8 mouse cellular contexts compared by ENCODE assay signal in the genomic region with DNA sequence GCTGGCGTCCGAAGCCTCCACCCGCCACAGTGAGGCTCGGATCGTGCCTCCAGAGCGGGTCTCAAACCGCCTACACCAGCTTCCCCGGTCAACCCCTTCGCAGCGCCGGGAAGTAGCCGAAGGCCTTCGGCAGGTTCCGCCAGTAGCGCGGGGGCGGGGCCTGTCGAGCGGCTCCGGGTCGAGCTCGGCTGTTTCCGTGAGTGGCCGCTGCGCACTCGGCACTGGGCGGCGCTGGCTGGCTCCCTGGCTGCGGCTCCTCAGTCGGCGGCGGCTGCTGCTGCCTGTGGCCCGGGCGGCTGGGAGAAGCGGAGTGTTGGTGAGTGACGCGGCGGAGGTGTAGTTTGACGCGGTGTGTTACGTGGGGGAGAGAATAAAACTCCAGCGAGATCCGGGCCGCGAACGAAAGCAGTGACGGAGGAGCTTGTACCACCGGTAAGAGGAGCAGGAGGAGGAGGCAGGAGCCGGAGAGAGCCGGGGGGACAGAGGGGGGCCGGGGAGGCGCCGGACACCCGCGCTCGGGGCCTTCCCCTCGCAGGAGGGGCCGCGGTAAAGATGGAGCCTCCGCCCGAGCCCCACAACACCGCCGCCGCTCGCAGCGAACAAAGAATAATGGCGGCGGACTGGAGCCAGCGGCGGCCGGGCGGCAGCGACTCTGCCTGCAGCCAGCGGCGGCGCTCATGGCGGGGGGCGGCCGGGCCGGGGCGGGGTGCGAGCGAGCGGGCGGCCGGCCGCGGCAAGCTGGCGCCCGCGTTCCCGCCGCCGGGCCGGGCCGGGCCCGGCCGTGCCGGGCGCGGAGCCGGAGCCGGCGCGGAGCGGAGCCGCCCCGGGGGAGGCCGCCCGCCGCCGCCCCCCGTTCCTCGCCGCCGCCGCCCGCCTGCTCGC. TPM values are rescaled to one million over a fixed set of nuclear protein-coding genes. Genes with fewer than 3 reads are reported as not detected.
DNase-seq lines count a peak whose midpoint lies in the region; ATAC-seq and TF ChIP-seq lines count a peak whose summit lies in the region.

Gene Creb1 (plus strand): TSS at position 57 of the 882 bp plus-strand sequence.

- TF ChIP-seq CTCF in gastrocnemius, adult 2 months (IDR thresholded peaks at IDR 0.05) = no peak
- no peak for TF ChIP-seq CTCF in hindbrain, postnatal 0 days (IDR thresholded peaks at IDR 0.05; ENCODE audit: low read depth)
- no peak for TF ChIP-seq CTCF in left cerebral cortex, adult 2 months (IDR thresholded peaks at IDR 0.05)

- H3K27ac ChIP-seq in gastrocnemius, adult 2 months = peak within 1 kb of the TSS; percentile 99
- H3K27ac ChIP-seq in hindbrain, postnatal 0 days = peak within 1 kb of the TSS; percentile 100
- peak within 1 kb of the TSS; percentile 99 for H3K27ac ChIP-seq in left cerebral cortex, adult 2 months

- peak within 1 kb of the TSS; percentile 85 for H3K4me2 ChIP-seq in hindbrain, postnatal 0 days (ENCODE audit: low read depth, low read length)

- no peaks in the 10 kb centered on the region for H3K36me3 ChIP-seq in hindbrain, postnatal 0 days (ENCODE audit: insufficient read depth, low read length)

- peak within 1 kb of the TSS; percentile 94 for H3K4me3 ChIP-seq in gastrocnemius, adult 2 months
- peak within 1 kb of the TSS; percentile 88 for H3K4me3 ChIP-seq in hindbrain, postnatal 0 days (ENCODE audit: low read length)
- peak within 1 kb of the TSS; percentile 89 for H3K4me3 ChIP-seq in left cerebral cortex, adult 2 months

- H3K9ac ChIP-seq in hindbrain, postnatal 0 days (replicated peaks; ENCODE audit: low read length) = peak within 1 kb of the TSS; percentile 93

- WGBS in hindbrain, postnatal 0 days = under 1% methylated on average over 80 of the region's 119 CpGs

- H3K27me3 ChIP-seq in hindbrain, postnatal 0 days (ENCODE audit: insufficient read depth, low read length) = no peaks in the 10 kb centered on the region

- H3K4me1 ChIP-seq in hindbrain, postnatal 0 days (ENCODE audit: insufficient read depth, low read length) = peaks cover 14% of the 10 kb centered on the region; the same call in 1 of the 2 replicates

- ATAC-seq in common myeloid progenitor, adult 5-6 weeks (replicated peaks; ENCODE audit: low read depth, poor library complexity, severe bottlenecking) = peak; percentile 79
- ATAC-seq in hindbrain, postnatal 0 days = peak; percentile 99
- ATAC-seq in megakaryocyte, adult 5-6 weeks (ENCODE audit: poor library complexity, severe bottlenecking) = peak; percentile 76

- peak; percentile 97 for DNase-seq in ZHBTc4 (ENCODE audit: low read depth, low spot score)
- peak; percentile 99 for DNase-seq in gastrocnemius, adult 2 months
- DNase-seq in hindbrain, postnatal 0 days (ENCODE audit: low spot score) = peak; percentile 99
- peak; percentile 99 to 100 for DNase-seq in left cerebral cortex, adult 2 months (ENCODE audit: extremely low spot score in 1 of 2, low spot score in 2 of 2)
- peak; percentile 98 to 99 for DNase-seq in right cerebral cortex, adult 2 months (ENCODE audit: low spot score in 2 of 2)
- peak; percentile 98 for DNase-seq in urinary bladder, postnatal 14 days (ENCODE audit: low spot score)

- no peaks in the 10 kb centered on the region for H3K9me3 ChIP-seq in hindbrain, postnatal 0 days (ENCODE audit: low read length)

- intact Hi-C loops in gastrocnemius, adult 2 months (cut with DNase I) = loop anchor here (1.0 to 10.0 kb wide), 3 partner anchors 84 to 408 kb away; partner anchors contain the start of genes Ccnyl1, Klf7 and Mettl21a
- intact Hi-C loops in left cerebral cortex, adult 2 months (cut with DNase I) = loop anchor here (1.0 to 10.0 kb wide), 6 partner anchors 64 to 768 kb away; partner anchors contain the start of genes 4933402D24Rik, Ccnyl1, Klf7 and Mettl21a

RNA-seq across cellular contexts. Expression of gene Creb1, which starts in this region (rescaled TPM):
- 74.3 and 81.7 TPM in 2 replicates for total RNA-seq in common myeloid progenitor, adult 5-6 weeks (2017)
- 10 to 100 TPM; 19.5 to 25.3 TPM for total RNA-seq in gastrocnemius, adult 2 months (2021)
- total RNA-seq in hindbrain, postnatal 0 days (2014; rRNA removed) = 45.6 and 50.3 TPM in 2 replicates
- polyA plus RNA-seq in hindbrain, postnatal 0 days (2015; fragmentation: Nextera tagmentation; extraction: Ambion mirVana) = 12.1 and 12.4 TPM in 2 replicates
- total RNA-seq in left cerebral cortex, adult 2 months (2021) = 10 to 100 TPM; 49.2 to 55.7 TPM
- 58.0 and 76.6 TPM in 2 replicates for total RNA-seq in megakaryocyte, adult 5-6 weeks (2015)
- 85.9 and 88.6 TPM in 2 replicates for total RNA-seq in megakaryocyte, adult 5-6 weeks (2017)

Comparison
In these comparisons a context has a peak if more than half of its experiments do, and no peak if none do; other contexts are left out.
1. Peak in every context shown above with its lines: DNase-seq, ATAC-seq, H3K4me3 ChIP-seq and H3K27ac ChIP-seq.